Mouse (Mus musculus) mesoderm, embryonic 11.5 days (tissue): ENCODE measurements around the gene Erp29.
"Not testable (repeated sequence)": the region's sequence is repeated elsewhere in the genome, so short reads cannot be mapped to it uniquely, and the experiment has no call there.

Experiments
- DNase-seq: peaks from one replicate; pipeline ENCODE4 v3.0.0-alpha.2; 2012; ENCODE audit warnings: low read depth, low spot score

Erp29 gene

DNA sequence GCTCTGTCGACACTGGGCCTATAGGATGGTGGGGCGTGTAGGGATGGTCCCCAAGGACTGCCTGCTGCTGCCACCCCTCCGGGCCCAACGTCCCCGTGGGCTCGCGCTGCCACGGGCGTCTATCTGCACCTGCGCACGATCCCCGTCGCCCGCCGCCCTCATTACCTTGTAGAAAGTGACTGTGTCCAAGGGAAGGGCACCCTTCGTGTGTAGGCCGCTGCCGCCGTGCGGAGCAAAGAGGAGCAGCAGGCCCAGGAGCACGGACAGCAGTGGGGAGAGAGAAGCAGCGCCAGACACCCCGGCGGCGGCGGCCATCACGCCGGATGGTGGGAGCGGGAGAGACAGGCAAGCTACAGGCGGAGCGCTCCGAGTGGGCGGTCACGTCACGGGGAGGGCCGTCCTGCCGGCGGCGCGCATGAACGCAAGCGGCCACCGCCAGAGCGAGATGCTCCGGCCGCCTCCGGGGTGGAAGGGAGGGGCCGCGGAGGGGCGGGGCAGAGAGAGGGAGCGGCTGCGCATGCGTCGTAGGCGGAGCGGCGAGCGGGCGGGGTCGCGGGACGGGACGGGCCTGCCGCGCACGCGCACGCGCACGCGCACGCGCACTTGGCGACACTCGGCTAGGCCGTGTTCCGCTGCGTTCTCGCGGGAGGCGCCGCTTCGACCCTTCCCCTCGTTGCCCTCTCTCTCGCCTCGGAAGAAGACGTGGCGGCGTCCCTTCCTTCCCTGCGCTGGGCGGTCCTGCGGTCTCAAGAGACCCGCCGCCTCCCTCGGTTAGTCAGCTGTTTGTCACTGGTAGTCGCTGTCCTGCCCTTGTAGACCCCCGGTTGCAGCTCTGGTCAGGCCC lies at the start of gene Erp29:
Gene Erp29 (minus strand): TSS at position 481 of the 844 bp plus-strand sequence.
- DNase-seq, result peak; percentile 96

DNA sequence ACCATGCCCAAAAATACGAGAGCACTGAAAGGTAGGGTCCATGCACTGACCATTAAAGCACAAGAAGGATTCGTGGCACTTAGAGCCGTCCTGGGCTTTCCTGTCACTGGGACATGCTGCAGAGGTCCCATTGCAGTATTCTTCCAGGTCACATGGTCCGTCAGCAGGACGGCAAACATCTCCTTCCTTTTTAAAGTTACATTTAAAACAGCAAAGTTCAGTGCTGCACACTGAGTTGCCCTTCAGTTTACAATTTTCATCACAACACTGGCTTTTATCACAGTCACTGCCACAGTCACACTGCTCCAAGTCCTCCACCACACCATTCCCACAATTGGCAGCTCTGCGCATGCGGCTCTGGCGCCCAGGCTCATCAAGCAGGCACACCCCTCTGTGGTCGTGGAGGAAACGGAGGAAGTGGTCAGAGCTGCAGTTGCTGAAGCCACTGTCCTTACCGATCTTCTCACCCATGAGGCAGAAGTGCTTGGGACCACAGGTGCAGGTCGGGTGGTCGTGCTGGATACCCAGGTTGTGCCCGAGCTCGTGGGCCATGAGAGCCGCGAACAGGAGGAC lies 49.2 kb upstream of the Erp29 start:
- not testable (repeated sequence) for DNase-seq

DNA sequence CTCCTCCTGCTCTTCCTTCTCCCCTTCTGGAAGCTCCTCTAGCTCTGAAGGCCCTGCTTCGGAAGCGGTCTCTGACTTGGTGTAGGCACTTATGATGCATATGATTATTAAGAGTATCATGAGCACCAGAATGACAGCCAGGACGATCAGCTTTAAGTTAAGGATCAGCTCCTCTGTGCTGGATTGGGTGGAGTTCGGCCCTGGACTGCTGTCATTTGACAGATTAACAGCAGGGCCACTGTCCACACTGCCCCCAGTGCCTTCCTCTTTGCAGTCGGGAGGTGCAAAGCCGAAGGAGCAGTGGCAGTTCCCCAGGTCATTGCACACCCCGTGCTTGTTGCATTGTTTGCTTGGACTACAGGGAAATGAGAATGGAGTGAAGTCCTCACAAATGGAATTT lies 48.4 kb upstream of the Erp29 start:
- DNase-seq, result no peak

DNA sequence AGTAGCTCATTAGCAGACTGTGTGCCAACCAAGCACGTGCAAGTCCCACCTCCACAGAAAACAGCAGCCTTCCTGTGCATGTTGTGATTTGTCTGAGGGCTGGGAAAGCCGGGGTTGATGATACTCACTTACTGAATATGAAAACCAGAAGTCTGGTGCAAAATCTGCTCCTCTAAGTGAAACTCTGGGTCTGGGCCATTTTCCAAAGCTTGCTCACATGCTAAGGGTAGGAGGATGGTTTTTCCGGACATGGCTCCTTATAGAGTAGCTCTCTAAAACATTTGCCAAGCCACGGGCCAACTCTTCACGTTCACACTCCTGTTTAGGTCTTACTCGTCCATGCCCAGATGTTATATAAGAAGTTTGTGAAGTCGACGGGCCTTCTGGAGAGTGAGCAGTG lies 41.0 kb upstream of the Erp29 start:
- no peak for DNase-seq

DNA sequence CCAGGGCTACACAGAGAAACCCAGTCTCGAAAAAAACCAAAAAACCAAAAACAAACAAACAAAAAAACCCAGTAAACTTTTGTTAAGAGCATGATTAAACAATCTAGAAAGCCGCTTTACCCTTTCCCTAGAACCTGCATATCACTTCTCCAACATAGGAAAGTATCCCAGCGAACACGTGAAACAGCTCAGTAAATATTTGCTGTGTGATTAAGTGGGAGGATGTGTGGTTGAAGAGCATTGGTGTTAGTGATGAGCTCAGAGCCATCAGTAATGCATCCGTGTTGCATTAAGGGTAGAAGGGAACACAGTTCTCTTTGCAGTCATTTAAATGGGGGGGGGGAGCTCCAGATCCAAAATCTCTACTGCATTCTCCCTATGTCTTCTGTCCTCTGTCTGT lies 32.5 kb upstream of the Erp29 start:
- DNase-seq, result no peak

DNA sequence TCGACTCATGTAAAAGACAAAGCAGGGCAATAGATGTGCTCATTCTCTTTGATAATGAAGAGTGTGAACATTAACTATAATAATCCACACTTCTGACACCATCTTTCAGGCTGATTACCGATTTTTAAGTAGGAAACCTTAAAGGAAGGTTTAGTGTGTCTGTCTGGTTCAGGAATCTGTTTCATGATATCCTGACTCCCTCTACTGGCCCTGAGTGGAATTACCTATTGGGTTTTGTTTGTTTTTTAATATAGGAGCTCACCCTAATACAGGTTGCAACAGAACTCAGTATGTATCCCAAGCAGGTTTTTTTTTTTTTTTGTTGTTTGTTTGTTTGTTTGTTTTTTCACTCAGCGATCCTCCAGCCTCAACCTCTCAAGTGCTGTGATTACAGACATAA lies 25.4 kb upstream of the Erp29 start:
- peak; percentile 67 for DNase-seq

DNA sequence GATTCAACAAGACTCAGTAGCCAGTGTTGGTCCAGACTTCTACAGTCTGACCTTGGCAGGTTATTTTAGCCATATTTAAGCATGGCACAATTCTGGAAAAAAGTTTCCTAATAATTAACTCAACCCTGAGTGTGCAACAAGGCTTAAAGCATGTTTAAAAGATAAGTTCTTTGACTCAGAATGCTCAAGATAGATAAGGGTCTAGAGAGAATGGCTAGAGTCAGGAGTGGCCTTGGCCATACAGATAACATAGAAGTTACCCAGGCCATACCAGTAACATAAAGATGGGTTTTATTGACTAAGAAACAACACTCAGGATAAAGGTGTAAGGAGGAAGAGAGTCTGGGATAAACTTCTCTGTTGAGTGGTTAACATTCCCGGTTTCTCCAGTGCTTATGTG lies 23.7 kb upstream of the Erp29 start:
- DNase-seq, result no peak

DNA sequence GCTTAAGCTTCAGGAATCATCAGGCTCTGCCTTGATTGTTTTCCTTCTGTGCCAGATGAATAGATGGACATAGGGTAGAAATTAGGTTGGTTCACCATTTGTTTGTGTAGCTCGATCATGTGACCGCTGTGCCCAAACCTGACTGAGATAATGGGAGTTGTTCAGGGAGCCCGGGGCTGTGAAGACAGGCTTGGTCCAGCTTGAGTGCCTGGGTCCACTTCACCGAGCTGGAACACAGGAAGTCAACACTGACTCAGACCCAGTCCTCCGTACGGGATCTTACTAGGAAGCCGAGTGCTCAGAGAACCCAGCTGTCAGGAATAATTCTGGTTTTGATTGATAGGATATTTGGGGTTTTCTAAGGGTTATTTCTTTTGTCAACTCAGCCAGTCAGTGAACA lies 22.3 kb upstream of the Erp29 start:
- DNase-seq, result no peak

DNA sequence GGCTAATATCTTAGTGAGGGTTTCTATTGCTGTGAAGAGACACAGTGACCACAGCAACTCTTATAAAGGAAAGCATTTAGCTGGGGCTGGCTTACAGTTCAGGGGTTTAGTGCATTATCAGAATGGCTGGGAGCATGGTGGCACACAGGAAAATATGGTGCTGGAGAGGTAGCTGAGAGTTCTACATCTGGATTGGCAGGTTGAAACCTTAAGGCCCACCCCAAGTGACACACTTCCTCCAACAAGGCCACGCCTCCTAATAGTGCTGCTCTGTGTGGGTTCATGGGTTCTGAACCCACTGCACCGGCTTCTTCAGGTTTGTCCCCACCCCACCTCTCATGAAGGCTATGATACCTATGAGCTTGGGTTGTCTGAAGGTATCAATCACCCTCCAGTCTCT lies 20.1 kb upstream of the Erp29 start:
- DNase-seq, result no peak

DNA sequence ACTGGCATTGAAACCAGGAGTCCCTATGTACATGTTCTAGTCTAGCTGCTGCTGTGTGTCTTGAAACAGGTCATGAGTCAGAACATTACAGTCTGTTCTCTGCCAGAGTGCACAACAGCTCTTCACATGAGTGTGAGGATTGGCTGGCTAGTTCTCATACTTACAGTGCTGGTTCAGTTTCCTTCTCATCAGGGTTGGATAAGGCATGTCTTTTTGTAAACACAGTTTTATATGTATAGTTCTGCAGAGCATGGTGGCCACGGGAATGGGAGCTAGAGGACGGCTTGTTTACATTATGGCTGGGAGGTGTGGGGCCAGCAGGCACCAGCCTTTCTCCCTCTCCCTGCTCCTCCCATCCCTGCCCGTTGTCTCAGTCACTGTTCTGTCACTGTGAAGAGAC lies 17.3 kb upstream of the Erp29 start:
- no peak for DNase-seq

DNA sequence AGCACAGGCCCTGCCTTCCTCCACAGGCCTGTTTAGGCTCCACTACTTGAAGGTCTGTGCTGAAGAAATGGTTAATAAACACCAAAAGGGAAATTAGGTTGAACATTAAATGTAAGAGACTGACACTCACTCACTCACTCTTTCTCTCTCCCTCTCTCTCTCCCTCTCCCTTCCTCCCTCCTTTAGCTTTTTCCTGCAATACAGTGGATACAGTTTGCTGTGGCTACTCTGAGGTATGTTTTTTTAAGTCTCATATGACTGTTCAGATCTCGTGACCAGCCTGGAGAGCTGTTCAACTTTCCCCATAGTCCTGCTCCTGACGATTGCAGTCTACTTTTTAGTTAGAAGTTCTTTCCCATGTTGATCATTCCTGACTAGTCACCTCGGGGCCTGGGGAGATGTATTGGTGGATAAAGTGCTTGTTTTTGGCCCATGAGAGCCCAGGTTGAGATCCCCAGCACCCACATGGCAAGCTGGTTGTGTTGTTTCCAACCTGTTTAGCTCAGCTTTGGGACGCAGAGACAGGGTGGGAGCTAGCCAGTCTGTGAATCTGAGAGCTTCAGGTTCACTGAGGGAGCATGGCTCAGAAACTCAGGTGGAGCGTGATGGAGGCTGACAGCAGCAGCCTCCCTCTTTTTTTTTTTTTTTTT lies 11.4 kb upstream of the Erp29 start:
- no peak for DNase-seq

DNA sequence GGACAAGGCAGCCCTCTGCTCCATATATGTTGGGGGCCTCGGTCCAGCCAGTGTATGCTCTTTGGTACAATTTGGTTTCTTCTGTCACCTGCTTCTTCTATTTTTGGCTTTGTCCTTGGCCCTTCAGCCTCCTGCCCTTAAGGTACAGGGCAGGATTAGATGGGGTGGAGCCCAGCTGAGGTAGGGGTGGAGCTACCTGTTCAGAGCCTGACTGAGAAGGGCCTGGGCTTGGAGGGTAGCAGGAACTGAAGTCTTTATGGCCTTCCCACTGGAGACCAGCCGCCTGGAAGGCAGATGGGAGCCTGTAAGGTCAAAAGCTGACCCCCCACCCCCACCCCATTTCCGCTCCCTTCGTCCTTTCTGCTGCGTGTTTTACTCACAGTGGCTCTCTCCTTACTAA lies 10.7 kb upstream of the Erp29 start:
- DNase-seq, result no peak

DNA sequence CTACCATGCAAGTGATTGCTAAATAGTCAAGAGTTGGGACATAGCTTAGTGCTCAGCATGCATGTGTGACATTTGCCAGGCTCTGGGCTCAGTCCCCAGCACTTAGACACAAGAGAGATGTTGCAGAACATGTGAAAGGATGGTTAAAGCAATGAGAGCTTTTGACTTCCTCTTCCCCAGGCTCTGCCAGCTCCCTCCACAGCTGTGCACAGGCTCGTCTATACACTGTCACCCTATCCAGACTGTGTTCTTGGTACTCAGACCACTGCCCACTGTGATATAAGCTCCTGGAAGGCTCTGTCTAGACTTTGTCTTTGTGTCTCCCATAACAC lies 9.8 kb upstream of the Erp29 start:
- no peak for DNase-seq

DNA sequence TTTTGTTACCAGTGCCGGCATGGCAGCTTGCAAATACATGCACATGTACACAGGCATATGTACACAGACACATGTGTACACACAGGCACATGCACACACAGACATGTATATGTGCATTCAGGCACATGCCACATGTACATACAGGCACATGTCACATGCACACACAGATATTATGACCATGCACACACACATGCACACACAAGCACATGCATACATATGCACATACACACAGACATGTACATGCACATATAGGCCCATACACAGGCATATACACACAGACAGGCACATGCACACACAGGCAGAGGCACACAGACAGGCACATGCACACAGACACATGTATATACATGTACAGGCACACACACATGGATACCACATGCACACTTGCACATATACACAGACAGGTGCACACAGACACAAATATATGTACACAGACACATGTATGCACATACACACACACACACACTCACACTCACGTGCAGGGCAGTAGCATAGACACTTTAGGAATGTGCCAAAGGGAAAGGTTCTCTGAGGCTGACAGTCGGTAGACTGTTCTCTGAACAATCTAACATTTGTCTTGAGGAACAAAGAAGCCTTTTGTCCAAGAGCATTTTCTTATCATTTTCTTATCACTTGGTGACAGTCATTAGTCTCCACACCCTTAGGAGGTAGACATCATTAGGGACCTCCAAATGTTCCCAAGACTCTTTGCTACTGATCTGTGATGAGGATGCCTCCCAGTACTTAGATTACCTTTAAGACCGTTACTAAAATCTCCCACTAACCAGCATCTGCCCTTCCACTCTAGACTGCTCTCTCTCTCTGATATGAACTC lies 9.2 kb upstream of the Erp29 start:
- DNase-seq, result no peak

DNA sequence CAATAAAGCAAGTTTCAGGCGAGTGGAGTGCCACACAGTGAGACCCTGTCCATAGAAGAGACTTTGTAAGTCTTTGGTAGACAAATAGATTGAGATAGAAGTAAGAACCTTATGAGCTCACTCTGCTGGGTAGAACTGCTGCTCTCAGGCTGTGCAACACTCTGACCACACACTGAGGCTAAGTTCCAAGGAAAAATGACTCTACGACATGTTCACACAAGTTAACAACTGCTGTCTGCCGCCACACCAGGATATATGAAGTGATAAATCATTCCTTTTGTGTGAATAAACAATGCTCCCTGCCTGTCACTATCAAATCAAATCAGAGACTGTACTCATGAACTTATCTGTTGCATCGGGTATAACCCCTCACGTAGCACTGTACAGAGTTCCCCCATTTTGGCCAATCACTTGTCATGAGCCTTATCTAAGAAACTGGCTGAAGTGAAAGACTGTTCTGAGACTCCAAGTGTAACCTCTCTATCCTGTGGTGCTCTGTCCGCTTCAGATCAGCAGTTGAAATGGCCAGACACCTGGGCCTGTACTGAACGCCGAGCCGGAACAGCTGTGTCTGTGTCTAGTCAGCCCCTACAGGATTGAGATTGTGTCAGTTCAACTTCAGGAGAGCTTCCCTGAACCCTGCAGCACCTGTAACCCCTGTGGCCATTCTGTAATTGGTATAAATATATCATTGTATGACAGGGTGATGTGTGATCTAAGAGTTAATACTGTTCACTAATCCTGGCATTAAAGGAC lies 3.4 kb upstream of the Erp29 start:
- no peak for DNase-seq

DNA sequence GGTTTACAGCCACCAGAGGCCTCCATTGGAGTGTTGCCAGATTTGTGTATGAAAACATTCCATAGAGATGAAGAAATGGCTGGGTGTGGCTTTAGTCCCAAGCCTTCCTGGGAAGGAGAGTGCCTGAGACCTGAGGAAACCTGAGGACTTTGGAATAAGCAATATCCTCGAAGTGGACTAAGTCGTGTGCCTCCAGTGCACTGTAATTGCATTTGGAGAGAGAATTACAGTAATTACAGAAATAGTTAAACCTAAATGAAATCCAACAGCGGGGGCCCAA lies 2.1 kb upstream of the Erp29 start:
- DNase-seq, result no peak

DNA sequence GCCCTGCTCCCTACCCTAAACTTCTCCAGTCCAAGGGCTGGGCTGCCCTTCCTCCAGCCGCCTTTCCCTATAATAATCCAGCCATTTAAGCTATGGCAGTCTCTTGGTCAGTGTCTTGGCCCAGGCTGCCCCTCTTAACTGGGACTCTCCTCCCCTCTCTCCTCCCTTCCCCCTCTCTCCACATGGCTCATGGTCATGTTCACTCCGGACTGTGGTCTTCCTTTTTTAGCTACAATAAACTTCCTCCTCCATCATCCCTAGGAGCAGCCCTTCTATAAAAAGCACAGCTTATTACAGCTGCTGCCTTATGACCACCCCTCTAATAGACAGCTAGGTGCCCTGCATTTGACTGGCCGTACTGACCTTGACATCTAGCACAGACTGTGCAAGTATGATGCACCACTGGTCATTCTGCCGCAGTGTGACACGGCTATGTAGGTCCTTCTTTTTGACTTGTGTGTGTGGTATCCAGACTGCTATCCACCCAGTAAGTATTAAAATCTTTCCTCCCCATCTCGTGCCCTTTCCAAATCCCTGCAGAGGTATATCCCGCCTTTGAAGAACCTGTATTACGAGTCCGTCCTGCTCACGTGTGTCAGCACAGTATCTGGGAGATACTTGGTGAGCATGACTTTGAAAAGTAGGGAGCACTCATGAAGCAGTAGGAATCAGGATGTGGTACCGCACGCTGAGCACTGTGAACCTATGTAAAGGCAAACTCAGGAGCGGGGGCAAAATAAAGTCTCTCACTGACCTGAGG lies 1.6 kb upstream of the Erp29 start:
- no peak for DNase-seq

DNA sequence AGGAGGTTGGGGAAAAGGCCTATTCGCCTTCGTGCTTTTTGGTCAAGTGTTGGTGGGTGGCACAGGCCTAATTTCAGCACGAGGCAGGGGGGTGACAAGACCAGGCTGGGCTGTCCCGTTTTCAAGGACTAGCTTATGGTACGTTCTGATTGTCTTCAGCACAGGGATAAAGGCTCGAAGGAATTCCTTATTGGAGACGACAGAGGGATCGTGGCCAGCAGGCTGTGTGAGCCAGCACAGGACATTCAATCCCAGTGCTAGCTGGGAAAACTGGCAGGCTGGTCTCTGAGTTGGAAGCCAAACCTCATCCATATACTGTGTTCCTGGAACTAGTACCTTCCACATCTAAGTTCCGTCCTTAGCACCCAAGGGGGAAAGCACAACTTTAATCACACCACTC lies 600 bp upstream of the Erp29 start:
- no peak for DNase-seq

DNA sequence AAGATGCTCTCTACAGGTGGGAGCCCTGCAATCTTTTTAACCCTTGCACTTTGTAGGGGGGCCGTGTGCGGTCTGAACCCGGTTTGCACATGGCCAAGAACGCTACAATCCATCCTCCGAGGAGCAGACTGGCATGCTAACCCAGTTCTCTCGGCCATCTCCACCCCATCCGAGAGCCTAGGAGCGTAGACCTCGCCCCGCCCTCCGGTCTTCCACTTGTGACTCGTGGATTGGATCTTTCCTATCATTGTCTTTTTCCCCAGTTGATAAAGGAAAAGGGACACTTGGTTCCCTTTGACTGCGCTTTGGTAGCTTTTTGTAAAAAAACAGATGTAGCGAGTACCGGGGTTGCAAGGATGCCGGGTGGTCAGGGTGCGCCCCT lies 671 bp downstream of the Erp29 start, which contains the start of gene Tmem116:
Gene Tmem116 (plus strand): TSS at position 250 of the 382 bp plus-strand sequence.
- DNase-seq, result peak; percentile 57

DNA sequence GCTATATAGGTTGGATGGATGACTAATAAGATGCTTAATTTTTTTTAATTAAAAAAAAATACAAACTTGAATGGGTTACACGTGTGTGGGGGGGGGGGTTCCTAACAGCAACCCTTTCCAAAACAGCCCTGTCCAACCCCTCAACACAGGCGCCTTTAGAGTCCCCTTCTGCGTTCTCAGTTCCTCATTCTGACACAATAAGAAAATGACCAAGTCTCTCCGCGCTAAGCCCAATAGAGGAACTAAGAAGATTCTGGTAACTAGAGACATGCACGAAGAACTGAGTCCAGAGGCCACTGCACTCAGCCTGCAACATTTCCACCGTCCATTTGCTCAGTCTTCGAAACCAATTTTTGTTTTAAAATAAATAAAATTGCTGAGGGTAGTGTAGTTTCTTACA lies 1.1 kb downstream of the Erp29 start:
- no peak for DNase-seq

DNA sequence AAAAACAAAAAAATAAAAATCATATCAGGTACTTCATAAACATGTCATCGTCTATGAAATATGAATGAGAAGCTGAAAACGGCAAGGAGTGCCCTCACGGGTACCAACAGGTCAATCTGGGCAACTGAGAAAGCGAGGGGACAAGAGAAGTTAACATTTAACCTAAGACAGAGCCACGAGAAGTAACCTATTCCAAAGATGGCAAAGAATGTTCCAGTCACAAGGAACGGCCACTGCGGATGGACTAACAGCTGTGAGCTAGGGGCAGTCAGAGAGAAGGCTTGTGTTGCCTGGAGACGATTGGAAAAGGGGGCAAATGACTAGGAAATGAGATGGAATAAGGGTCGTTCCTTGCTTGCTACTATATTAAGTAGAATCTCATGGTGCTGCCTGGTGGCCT lies 1.8 kb downstream of the Erp29 start:
- no peak for DNase-seq
